Mouse (Mus musculus): ENCODE data around the gene Usp18. TPM values are rescaled to one million over a fixed set of nuclear protein-coding genes. Genes with fewer than 3 reads are reported as not detected.
A peak's percentile ranks its signal among the peaks of the same experiment; 100 is the strongest.

Gene Usp18
- polyA plus RNA-seq (2016; fragmentation: Nextera tagmentation; extraction: Ambion mirVana): 0.93 and 1.6 TPM in 2 replicates

- peaks cover 13% of the 10 kb centered on the region; the same call in 1 of the 2 replicates for H3K27me3 ChIP-seq
- H3K27ac ChIP-seq: no peak within 1 kb of the TSS
- peak; percentile 90 for ATAC-seq (ENCODE audit: insufficient number of reproducible peaks, insufficient read depth, low FRiP score, low TSS enrichment)
- H3K9me3 ChIP-seq: no peaks in the 10 kb centered on the region
- H3K9ac ChIP-seq: peak within 1 kb of the TSS; percentile 48
- no peaks in the 10 kb centered on the region for H3K4me1 ChIP-seq
- peak within 1 kb of the TSS; percentile 65 for H3K4me2 ChIP-seq (replicated peaks)
- WGBS: 10% methylated on average over 35 of the region's 35 CpGs
- H3K36me3 ChIP-seq: no peaks in the 10 kb centered on the region
- H3K4me3 ChIP-seq: peak within 1 kb of the TSS; percentile 54
Observed at GRCm38 (mm10) chr6:121245127-121246036, at the start of gene Usp18. Gene Usp18, plus strand, starts transcription at chr6:121245906.

DNA sequence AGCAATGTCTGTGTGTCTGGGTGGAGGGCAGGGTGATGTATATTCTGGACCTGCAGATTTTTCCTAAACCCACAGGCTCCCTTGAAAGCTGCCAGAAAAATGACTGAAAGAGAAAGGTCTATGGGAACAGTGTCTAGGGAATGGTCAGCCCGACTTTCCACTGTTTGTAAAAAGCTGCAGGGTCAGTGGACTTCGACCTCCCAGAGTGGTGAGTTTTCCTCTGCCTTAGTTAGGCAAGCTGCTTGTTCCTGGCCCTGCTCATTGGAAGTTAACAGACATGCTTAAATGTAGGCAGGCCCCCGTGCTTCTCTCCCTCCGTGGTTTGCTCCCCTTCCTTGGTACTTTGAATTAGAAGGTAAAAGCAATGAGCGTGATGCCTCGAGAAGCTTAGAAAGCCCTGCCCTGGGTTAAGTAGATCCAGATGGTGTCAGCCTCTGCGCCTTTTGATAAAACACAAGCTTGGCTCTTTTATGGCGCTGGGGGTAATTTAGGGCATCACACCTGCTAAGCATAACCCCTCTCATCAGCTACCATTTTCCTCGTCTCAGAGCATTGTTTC, 47.8 kb upstream of the Usp18 start:
- WGBS: 23% methylated on average over 9 of the region's 9 CpGs
- Histone ChIP-seq H3K4me1 (peaks cover 16% of the 10 kb centered on the region), H3K9me3 (no peaks in the 10 kb centered on the region), H3K9ac (no peak overlapping the region), H3K4me2 (replicated peaks) (no peak overlapping the region), H3K4me3 (no peak overlapping the region), H3K27ac (no peak overlapping the region), H3K27me3 (no peaks in the 10 kb centered on the region), H3K36me3 (peaks cover 19% of the 10 kb centered on the region)
- no peak for ATAC-seq (ENCODE audit: insufficient number of reproducible peaks, insufficient read depth, low FRiP score, low TSS enrichment)

DNA sequence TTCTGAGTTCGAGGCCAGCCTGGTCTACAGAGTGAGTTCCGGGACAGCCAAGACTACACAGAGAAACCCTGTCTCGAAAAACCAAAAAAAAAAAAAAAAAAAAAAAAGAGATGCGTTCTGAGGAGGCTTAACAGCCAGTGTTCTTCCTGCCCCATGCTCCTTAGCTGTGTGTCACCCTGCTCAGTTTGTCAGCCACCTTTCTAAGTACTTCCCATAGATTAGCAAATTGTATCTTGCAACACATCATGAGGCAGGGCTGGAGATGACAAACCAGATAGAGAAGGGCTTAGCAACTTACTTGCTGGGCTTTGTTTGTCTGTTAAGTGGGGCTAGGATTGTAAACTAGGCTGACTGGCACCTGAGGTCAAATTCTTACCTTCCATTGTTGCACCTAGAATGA, 45.2 kb upstream of the Usp18 start:
- WGBS: 92% methylated on average over 3 of the region's 4 CpGs
- Histone ChIP-seq H3K9me3 (no peaks in the 10 kb centered on the region), H3K4me3 (no peak overlapping the region), H3K27me3 (no peaks in the 10 kb centered on the region), H3K4me1 (peaks cover 9% of the 10 kb centered on the region), H3K27ac (no peak overlapping the region), H3K36me3 (0 out of 2 replicates have a peak, but pooled peaks cover 11% of the 10 kb centered on the region), H3K4me2 (replicated peaks) (no peak overlapping the region), H3K9ac (no peak overlapping the region)
- ATAC-seq (ENCODE audit: insufficient number of reproducible peaks, insufficient read depth, low FRiP score, low TSS enrichment): no peak

GRCm38 (mm10) chr6:121202026-121202425, 43.7 kb upstream of the Usp18 start:
- Histone ChIP-seq H3K4me3 (no peak overlapping the region), H3K4me1 (peaks cover 9% of the 10 kb centered on the region), H3K27ac (no peak overlapping the region), H3K4me2 (replicated peaks) (no peak overlapping the region), H3K36me3 (0 out of 2 replicates have a peak, but pooled peaks cover 3% of the 10 kb centered on the region), H3K9me3 (no peaks in the 10 kb centered on the region), H3K27me3 (no peaks in the 10 kb centered on the region), H3K9ac (no peak overlapping the region)
- ATAC-seq (ENCODE audit: insufficient number of reproducible peaks, insufficient read depth, low FRiP score, low TSS enrichment): no peak
- WGBS: 75% methylated on average over 5 of the region's 5 CpGs

DNA sequence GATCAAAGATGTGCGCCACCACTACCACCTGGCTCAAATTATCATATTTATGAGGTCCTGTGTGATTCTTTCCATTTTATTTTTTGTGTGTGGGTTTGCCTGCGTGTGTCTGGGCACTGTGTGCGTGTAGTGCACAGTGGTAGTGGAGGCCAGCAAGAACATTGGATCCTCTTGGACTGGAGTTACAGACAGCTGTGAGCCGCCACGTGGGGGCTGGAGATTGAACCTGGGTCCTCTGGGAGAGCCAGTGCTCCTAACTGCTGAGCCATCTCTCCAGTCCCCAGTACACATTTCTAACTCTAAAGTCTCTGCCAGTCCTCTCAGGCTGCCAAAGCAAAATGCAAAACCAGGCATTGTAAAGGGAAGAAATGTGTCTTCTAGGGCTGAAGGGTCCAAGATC, 39.2 kb upstream of the Usp18 start:
- Histone ChIP-seq H3K4me1 (peaks cover 13% of the 10 kb centered on the region; the same call in 1 of the 2 replicates), H3K9ac (no peak overlapping the region), H3K4me2 (replicated peaks) (no peak overlapping the region), H3K36me3 (0 out of 2 replicates have a peak, but pooled peaks cover 3% of the 10 kb centered on the region), H3K4me3 (no peak overlapping the region), H3K9me3 (no peaks in the 10 kb centered on the region; the same call in 1 of the 2 replicates), H3K27ac (no peak overlapping the region), H3K27me3 (peaks cover 24% of the 10 kb centered on the region)
- WGBS: 80% methylated on average over 5 of the region's 5 CpGs
- no peak for ATAC-seq (ENCODE audit: insufficient number of reproducible peaks, insufficient read depth, low FRiP score, low TSS enrichment)

- Histone ChIP-seq H3K36me3 (no peaks in the 10 kb centered on the region), H3K4me2 (replicated peaks) (no peak overlapping the region), H3K27ac (no peak overlapping the region), H3K9ac (no peak overlapping the region), H3K4me1 (peaks cover 17% of the 10 kb centered on the region; the same call in 1 of the 2 replicates), H3K9me3 (no peaks in the 10 kb centered on the region; the same call in 1 of the 2 replicates), H3K4me3 (no peak overlapping the region), H3K27me3 (peaks cover 36% of the 10 kb centered on the region)
- no peak for ATAC-seq (ENCODE audit: insufficient number of reproducible peaks, insufficient read depth, low FRiP score, low TSS enrichment)
- WGBS: 78% methylated on average over 2 of the region's 2 CpGs
Observed at GRCm38 (mm10) chr6:121209584-121209983, 36.1 kb upstream of the Usp18 start.

DNA sequence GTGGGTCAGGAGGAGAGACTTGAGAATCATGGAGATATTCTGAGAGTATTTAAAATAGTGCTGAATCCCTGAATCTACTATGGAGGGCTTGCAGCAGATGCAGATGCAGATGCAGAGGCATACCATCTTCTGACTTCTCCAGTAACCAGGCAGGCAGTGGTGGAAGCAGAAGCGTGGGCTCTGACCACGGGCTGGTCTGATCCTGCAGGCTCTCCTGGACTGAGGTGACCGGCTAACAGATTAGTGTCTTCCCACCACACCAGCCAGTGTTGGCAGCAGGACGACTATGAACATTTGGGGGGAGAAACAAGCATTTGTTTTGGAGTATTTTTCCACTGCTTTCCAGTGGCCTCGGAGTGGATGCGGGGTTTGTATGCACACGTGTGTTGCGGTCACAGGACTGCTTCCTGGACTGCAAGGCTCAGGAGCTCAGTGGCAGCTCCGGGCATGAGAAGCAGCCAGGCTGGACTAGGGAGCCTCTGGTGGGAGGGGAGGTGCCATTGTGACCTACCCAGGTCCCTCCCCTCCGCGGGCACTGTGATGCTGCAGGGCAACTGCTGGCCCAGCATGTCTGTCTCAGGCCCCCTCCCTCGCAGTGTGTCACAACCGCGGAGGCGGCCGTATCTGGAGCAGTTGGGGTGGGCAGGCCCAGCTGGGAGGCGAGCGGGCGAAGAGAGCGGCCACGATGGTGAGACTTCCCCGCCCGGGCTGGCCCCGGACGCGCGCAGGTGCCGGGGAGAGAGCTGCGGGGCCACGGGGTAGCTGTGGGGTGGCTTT, 35.4 kb upstream of the Usp18 start, which contains the start of gene Tuba8:
Tuba8 (plus strand) TSS at position 548 of the 777 bp plus-strand sequence.
- no peaks in the 10 kb centered on the region for H3K36me3 ChIP-seq
- H3K4me1 ChIP-seq: peaks cover 17% of the 10 kb centered on the region; the same call in 1 of the 2 replicates
- WGBS: 6% methylated on average over 26 of the region's 30 CpGs
- peak within 1 kb of the TSS; percentile 32 for H3K4me3 ChIP-seq
- no peaks in the 10 kb centered on the region; the same call in 1 of the 2 replicates for H3K9me3 ChIP-seq
- peaks cover 36% of the 10 kb centered on the region for H3K27me3 ChIP-seq
- H3K27ac ChIP-seq: no peak within 1 kb of the TSS
- H3K9ac ChIP-seq: 0 out of 2 replicates have a peak within 1 kb of the TSS, but pooled peaks have one; percentile 4
- peak within 1 kb of the TSS; percentile 61 for H3K4me2 ChIP-seq (replicated peaks)
- peak; percentile 44; the same call in 1 of the 2 replicates for ATAC-seq (ENCODE audit: insufficient number of reproducible peaks, insufficient read depth, low FRiP score, low TSS enrichment)

DNA sequence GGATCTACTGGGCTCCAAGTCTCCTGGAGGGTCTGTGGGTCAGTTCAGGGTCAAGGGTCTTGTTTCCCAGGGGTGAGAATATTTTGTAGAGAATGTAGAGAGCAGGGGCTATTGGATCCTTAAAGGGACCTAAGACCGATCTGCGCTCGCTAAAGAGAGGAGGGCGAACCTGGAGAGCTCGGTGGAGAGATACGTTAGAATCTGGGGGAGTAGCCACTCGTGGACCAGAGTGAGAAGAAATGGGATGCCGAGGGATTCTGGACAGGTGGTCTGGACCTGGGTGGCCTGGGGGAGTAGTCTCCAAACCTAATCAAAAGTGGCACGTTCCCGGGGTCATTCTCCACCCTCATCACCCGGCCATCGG, 34.8 kb upstream of the Usp18 start:
- H3K27me3 ChIP-seq: peaks cover 36% of the 10 kb centered on the region
- H3K4me3 ChIP-seq: peak overlapping the region; percentile 32
- H3K36me3 ChIP-seq: no peaks in the 10 kb centered on the region
- no peak for ATAC-seq (ENCODE audit: insufficient number of reproducible peaks, insufficient read depth, low FRiP score, low TSS enrichment)
- no peak overlapping the region for H3K27ac ChIP-seq
- H3K9me3 ChIP-seq: no peaks in the 10 kb centered on the region; the same call in 1 of the 2 replicates
- H3K9ac ChIP-seq: 0 out of 2 replicates have a peak overlapping the region, but pooled peaks have one; percentile 4
- peaks cover 17% of the 10 kb centered on the region; the same call in 1 of the 2 replicates for H3K4me1 ChIP-seq
- WGBS: 2% methylated on average over 12 of the region's 12 CpGs
- H3K4me2 ChIP-seq (replicated peaks): peak overlapping the region; percentile 61

GRCm38 (mm10) chr6:121211743-121212142, 34.0 kb upstream of the Usp18 start:
- Histone ChIP-seq H3K4me3 (no peak overlapping the region), H3K4me2 (replicated peaks) (peak overlapping the region; percentile 61), H3K4me1 (peaks cover 17% of the 10 kb centered on the region; the same call in 1 of the 2 replicates), H3K27me3 (peaks cover 36% of the 10 kb centered on the region), H3K27ac (no peak overlapping the region), H3K9ac (no peak overlapping the region; the same call in 1 of the 2 replicates), H3K36me3 (no peaks in the 10 kb centered on the region), H3K9me3 (no peaks in the 10 kb centered on the region; the same call in 1 of the 2 replicates)
- ATAC-seq (ENCODE audit: insufficient number of reproducible peaks, insufficient read depth, low FRiP score, low TSS enrichment): no peak
- 2% methylated on average over 4 of the region's 5 CpGs for WGBS

GRCm38 (mm10) chr6:121212988-121213387, 32.7 kb upstream of the Usp18 start:
- Histone ChIP-seq H3K36me3 (no peaks in the 10 kb centered on the region), H3K27ac (no peak overlapping the region), H3K9ac (no peak overlapping the region), H3K27me3 (peaks cover 36% of the 10 kb centered on the region), H3K4me3 (no peak overlapping the region), H3K9me3 (no peaks in the 10 kb centered on the region; the same call in 1 of the 2 replicates), H3K4me1 (peaks cover 17% of the 10 kb centered on the region; the same call in 1 of the 2 replicates), H3K4me2 (replicated peaks) (no peak overlapping the region)
- ATAC-seq (ENCODE audit: insufficient number of reproducible peaks, insufficient read depth, low FRiP score, low TSS enrichment): no peak
- WGBS: 69% methylated on average over 4 of the region's 4 CpGs

GRCm38 (mm10) chr6:121214221-121214620, 31.5 kb upstream of the Usp18 start:
- Histone ChIP-seq H3K4me2 (replicated peaks) (no peak overlapping the region), H3K27ac (no peak overlapping the region), H3K4me3 (no peak overlapping the region), H3K9me3 (no peaks in the 10 kb centered on the region), H3K9ac (no peak overlapping the region), H3K36me3 (no peaks in the 10 kb centered on the region), H3K4me1 (peaks cover 17% of the 10 kb centered on the region; the same call in 1 of the 2 replicates), H3K27me3 (peaks cover 33% of the 10 kb centered on the region)
- WGBS: 85% methylated on average over 5 of the region's 5 CpGs
- ATAC-seq (ENCODE audit: insufficient number of reproducible peaks, insufficient read depth, low FRiP score, low TSS enrichment): no peak

Measured in embryonic facial prominence, embryonic 12.5 days (tissue).